Mouse (Mus musculus) right cerebral cortex, postnatal 25 days (tissue): ENCODE results near the gene Ywhae.

Experiments used
- DNase-seq: peaks from one replicate; pipeline ENCODE4 v3.0.0; 2022

The Ywhae gene

GRCm38 (mm10) chr11:75738477-75738821 is 5.8 kb downstream of the Ywhae start:
- no peak for DNase-seq

- DNase-seq = no peak
These were observed 7.5 kb downstream of the Ywhae start for GRCm38 (mm10) chr11:75740204-75740603.

DNA sequence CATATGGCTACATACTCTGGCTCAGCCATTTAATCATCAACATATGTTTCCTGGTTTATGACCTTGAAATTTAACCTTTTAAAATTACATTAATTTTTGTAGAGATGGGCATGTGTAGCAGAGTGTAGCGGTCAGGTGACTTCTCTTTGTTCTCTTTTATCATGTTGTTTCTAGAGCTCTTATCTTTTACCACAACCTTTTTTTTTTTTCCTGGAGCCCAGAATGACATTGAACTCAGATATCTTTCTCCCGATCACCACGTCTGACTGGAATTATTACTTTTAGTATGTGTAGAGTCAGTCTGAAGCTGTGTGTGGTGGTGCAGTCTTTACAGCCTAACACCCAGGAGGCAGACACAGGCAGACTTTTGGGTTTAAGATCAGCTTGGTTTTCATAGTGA is 8.9 kb downstream of the Ywhae start:
- no peak for DNase-seq

- no peak for DNase-seq
These were observed 12.1 kb downstream of the Ywhae start for GRCm38 (mm10) chr11:75744761-75745160.

DNA sequence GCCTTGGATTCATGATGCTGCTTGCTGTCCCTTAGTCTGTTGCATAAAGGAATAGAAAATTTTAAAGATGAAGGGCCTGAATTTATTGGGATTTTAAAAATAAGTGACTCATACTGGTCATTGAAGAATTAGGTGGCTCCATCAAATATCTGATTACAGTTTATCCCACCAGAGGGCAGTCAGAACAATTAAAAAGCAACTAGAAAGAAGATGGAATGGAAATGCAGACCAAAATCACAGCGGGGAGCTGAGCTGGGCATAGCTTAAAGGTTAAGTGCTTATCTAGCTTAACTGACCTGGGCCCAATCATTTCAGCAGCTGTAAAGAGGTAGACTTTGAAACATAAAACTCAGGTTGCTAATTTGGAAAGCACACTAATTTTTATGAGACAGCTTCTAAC is 17.9 kb downstream of the Ywhae start:
- DNase-seq = no peak

DNA sequence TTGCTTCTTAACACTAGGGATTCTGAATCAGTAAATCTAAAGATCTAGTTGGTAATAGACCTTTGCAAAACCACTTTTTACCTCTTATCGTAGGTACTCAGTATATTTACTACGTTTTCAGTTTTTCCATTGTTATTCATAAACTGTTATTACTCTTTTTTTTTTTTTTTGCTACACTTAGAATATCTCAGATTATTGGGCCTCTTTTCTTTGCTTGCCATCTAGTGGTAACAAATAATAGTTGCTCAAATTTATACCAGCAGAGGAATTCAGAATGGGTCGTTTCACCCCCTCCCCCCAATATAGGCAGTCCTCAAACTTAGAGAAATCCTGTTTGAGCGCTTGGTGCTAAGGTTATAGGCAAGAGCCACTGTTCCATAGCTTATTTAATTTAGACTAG is 18.4 kb downstream of the Ywhae start:
- DNase-seq = no peak

- no peak for DNase-seq
These were observed 24.0 kb downstream of the Ywhae start for GRCm38 (mm10) chr11:75756687-75757086.

DNA sequence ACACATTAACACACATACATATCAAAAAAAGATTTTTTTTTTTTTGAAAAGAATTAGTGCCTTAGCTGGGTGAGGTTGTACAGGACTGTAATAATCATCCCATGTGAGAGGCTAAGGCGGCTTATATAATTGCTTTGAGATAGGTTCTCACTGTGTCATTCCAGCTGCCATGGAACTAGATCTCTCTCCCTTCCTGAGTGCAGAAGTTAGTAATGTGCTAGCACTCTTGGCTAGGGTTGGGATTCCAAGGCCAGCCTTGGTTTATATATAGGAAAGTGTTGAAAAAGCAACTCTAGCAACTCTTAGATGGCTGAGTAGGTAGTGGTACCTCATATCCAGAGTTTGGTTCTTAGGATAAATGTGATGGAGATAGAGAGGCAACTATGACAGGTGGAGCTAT is 25.9 kb downstream of the Ywhae start:
- DNase-seq = no peak

- DNase-seq = no peak
These were observed 28.1 kb downstream of the Ywhae start for GRCm38 (mm10) chr11:75760785-75761184.

DNA sequence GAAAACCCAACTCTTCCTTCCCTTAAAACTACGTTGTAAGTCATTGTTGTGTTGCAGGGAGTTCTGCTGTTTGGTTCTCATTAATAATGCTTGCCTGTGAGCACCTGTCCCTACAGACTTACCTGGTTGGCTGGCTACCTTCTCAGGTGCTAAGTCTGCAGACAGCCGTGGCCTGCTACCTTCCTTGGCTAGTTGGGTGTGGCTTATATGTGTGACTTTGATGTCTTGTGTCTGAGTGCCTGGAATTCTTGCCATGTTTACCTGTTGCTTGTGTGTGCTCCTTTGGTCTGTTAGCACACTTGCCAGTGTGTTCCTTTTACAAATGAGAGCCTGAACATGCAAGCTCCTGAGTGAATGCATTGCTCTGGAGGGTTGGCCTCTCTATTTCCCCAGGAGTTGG is 30.0 kb downstream of the Ywhae start:
- DNase-seq = no peak

DNA sequence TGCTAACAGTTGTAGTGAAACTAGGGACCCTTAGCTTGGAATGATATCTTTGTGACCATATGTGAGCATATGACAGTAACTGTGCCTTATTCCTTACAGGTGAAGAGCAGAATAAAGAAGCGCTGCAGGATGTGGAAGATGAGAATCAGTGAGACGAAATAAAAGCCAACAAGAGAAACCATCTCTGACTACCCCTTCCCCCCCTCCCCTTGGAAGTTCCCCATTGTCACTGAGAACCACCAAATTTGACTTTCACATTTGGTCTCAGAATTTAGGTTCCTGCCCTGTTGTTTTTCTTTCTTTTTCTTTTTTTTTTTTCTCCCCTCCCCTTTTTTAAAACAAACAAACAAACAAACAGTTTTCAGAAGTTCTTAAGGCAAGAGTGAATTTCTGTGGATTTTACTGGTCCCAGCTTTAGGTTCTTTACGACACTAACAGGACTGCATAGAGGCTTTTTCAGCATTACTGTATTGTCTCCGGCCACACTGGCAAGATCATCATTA is 31.9 kb downstream of the Ywhae start:
- DNase-seq = no peak

DNA sequence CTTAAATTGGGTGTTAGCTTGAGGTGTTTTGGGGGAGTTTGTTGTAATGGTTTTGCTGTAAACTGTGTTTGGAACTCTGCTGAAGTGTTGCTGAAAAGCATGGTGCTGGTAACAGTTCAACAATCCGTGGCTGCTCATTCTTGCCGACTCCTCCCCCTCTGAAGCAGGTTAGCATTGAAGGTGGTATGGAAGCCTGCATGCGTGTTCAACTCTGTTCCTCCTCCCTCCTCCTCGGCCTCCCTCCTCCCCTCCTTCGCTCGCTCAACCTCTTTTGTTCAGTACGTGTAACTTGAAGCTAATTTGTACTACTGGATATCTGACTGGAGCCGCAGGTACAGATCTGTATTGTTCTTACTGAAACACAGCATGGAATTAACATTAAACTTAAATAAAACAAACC is 32.5 kb downstream of the Ywhae start:
- no peak for DNase-seq

- DNase-seq = no peak
These were observed 34.3 kb downstream of the Ywhae start for GRCm38 (mm10) chr11:75767014-75767413.

DNA sequence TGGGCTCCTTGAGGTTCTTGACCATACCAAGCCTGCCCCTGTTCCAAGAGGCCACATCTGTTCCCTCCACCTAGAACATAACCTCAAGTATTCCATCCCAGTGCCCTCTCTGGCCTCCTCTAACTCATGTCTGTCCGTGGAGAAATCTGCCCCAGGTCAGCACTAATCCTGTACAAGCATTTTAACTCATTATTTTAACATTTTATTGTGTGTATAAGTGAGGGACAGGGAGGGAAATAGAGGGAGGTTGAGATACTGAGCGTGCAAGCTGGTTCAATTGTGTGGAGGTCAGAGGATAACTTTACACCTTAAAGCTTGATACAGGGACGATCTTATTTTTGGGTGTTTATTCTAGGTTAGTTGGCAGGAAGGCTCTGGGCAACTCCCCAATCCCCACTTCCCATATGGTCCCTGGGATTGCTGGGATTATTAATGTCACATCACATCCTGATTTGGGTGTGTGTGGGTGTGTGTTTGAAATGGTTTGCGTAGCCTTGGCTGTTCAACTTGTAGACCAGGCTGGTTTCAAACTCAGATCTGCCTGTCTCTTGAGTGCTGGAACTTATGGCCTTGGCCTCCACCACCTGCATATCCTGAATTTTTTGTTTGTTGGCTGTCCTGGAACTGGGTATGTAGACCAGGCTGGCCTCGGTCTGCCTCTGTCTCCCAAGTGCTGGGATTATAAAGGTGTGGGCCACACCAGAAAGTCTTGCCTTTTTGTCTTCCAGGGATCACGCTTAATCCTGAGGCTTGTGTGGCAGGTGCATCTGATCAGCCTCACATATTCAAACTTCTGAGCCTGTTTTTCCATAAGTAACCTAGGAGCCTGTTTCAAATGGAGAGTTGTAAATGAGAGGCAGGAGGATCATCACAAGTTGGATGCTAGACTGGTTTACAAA is 35.7 kb downstream of the Ywhae start:
- DNase-seq = no peak

DNA sequence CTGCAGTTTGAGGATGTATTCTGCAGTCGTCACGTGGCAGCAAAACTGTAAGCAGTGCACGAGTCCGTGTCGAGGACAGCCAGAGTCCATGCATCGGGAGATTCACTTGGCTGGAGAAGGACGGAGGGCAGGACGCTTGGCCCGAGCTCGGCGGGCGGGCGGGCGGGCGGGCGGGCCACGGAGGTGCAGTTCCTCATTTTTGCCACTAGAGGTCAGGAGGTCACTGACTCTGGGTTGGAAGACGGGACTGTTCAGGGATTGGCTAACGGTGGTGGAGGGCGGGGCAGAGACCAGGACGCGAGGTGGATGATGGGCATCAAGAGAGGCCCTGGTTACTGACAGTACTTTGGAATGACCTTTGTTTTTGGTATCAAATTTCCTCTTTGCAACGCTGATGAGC is 36.5 kb downstream of the Ywhae start:
- peak; percentile 68 for DNase-seq

- DNase-seq = no peak
These were observed 39.9 kb downstream of the Ywhae start for GRCm38 (mm10) chr11:75772562-75772961.

GRCm38 (mm10) chr11:75775919-75776318 is 43.2 kb downstream of the Ywhae start:
- DNase-seq = no peak

DNA sequence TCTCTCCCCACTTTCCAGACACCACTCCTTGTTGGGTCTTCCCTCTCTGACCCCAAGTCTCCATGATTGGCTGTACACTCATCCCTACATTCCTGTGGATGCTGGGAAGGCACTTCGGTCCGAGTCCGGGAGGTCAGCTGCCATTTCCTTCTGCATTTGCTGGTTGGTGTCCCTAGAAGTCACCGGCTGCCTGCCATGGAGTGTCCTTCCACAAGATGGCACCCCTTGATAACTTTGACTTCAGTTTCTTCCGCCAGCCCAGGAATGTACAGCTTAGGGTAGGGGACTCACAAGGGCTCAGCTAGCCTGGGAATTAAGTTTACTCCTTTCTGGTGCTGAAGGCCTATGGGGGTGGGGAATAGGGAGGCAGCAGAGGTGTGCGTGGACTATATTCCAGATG is 49.2 kb downstream of the Ywhae start:
- peak; percentile 66 for DNase-seq

DNA sequence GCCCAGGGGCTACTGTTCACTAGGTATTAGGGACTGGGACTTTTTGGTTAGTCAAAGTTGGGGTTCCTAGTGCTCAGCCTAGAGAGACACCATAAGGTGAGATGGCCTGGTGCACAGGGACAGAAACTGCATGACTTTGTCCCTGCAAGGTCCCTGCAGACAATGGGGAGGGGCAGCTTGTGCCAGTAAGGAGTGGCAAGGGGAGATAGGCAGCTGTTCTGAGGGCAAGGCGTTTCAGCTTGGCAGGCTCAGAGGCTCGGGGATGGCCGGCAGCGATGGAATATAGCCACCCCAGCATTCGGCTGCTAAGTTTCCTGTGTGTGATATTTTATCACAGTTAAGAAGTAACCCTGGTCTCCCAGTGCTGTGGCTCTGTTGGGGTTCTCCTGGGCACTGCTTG is 51.1 kb downstream of the Ywhae start:
- DNase-seq = no peak

DNA sequence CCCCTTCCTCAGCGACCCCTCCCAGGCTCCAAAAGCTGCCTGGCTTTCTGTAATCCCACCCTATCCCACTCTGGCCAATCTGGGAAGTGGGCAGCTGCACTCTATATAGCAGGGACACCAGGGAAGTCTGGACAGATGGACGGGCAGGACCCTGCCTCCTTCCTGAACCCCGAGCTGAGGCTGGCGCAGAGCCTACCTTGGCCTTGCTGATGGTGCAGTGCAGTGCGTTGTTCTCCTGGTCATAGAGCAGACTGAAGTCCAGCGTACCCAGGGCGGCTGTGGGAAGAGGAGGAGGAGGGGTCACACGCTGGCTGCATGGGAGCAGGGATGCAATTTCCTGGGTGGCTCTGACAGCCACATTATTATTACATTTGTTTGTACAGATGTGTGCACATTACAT is 53.2 kb downstream of the Ywhae start:
- no peak for DNase-seq

DNA sequence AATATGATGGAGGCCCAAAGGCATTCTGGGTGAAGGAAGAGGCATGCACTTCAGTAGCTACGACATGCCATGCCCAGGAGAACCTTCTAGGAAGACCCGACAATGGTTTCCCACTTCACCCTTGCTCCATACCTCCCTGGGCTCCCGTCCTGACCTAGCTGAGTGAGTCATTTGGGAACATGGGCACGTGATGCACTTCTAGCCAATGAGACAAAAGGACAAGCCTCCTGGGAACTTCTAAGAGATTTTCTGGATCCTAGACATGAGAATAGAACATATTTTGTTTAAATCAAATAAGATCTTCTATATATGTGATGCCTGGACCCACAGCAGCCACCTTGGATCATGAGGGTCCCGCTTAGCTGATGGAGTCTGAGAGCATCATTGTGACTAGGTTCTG is 59.9 kb downstream of the Ywhae start:
- no peak for DNase-seq

GRCm38 (mm10) chr11:75793351-75793750 is 60.7 kb downstream of the Ywhae start:
- no peak for DNase-seq

DNA sequence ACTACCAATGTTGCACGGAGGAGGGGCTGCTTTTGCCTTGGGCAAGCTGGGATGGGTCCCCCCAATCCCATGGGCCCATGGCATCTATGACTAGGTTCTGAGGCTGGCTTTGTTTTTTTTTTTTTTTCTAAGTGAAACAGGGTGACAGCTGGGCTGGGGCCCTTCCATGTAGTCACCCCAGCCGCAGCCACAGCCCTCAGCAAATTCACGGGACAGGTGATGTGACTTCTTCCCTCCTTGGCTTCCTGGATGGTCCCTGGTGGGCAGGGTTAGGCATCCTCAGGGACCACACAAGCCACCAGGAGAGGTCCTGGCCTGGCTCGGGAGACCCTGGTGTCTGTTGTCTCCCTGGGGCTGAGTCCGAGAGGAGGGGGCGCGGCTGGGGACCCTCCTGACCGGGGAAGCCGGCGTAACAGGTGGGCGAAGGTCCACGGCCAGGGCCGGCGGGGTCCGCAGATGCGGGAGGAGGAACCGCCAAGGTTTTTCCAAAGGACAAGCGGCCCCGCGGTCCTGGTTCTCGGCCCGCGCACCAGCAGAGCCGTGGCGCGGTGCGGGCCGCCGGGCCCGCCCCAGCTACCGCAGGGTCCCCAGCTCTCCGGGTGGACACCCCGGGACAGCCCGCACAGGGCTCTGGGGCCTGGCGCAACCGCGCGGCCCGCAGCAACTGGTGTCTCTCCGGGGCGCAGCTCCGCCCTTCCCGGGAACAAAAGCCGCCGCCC is 62.1 kb downstream of the Ywhae start:
- no peak for DNase-seq

DNA sequence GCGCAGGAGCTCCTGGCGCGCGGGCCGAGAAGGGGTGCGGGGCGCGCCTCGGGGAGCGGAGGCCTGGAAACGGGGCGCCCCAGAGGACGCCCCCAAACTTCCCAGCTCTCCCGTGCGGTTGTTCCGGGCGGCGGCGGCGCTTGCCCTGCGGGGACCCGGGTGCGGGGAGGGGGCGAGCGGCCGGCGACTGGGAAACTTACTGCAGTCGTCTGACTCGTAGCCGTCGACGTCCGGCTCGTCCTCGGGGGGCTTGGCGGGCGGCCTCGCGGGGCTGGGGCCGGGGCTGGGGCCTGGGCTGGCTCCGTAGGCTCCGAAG is 62.6 kb downstream of the Ywhae start:
- DNase-seq = no peak

GRCm38 (mm10) chr11:75796029-75796445 is 63.4 kb downstream of the Ywhae start, which contains the start of gene Doc2b:
Doc2b (minus strand) TSS chr11:75796049.
- peak; percentile 85 for DNase-seq
